Mouse (Mus musculus) heart, postnatal 25 days (tissue): Measurements from ENCODE around the gene Plxna4. TPM values are rescaled to one million over a fixed set of nuclear protein-coding genes. Genes with fewer than 3 reads are reported as not detected.

ENCODE experiments used
- DNase-seq: peaks from one replicate; pipeline ENCODE4 v3.0.0; 2022; ENCODE audit warnings: low spot score
- intact Hi-C: fragments of 180-260 bp; cut with DNase I; formaldehyde crosslinking; loops from one replicate; pipeline ENCODE4 v1.15.1; 2025
- total RNA-seq, 2 experiments: library from RNA; stranded (reverse); gene quantifications; 2 replicates each; pipeline ENCODE4 v1.2.3; 2021

The Plxna4 gene
- total RNA-seq, 2 experiments from 2014 or later: 12.7 to 14.1 TPM

DNA sequence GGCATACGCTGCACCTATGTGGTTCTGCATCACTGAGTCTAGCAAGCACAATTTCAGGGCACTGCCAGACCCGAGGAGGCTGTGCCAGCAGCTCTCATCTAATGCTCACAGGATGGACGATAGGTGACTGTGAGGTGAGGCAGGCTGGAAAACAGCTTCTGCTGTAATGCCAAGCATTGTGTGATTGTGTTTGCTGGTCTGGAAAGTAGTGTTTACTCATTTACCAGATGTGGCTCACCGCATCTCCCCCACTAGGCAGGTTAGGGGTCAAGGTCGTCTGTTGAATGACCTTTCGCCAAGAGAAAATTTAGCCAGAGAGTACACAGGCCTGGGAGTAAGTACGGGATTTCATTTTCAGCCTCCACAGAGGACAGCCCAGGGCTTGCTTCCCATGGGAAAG lies 377.9 kb downstream of the Plxna4 start:
- DNase-seq: no peak
- intact Hi-C loops: no loop called here

DNA sequence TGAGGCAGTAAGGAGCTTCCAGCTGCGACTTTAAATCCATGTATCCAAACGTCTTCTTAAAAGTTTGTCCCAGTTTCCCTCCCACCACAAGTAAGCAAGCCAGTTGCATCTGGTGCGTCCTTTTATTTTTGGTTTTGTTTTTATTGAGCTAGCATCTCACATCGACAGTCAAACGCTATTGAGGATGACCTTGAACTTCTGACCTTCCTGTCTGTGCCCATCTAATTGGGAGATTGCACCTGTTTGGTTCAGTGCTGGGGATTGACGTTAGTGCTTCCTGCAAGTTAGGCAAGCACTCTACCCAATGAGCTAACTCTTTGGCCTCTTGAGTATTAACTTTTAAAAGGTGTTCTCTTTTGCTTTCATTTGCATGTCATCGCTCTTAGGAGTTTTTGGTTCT lies 379.0 kb downstream of the Plxna4 start:
- DNase-seq: no peak
- intact Hi-C loops: no loop called here

DNA sequence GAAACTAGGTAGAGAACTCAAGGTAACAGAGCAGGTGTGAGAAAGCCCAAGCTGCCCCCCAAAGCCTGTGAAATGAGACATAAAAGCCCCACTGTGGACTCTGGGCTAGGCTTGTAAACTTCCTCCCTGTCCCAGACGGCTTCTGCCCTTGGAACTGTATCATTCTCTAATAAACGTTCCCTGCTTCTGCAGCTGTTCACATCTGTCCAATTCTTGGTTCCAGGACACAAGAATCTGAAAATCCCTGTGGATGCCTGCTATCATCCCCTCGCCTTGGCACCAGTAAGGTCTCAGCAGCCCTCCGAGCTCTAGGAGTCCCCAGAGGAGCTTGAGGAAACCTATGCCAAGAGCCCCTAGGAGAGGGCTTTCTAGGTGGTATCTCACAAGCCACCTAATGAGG lies 383.7 kb downstream of the Plxna4 start:
- intact Hi-C loops: no loop called here
- DNase-seq: no peak

DNA sequence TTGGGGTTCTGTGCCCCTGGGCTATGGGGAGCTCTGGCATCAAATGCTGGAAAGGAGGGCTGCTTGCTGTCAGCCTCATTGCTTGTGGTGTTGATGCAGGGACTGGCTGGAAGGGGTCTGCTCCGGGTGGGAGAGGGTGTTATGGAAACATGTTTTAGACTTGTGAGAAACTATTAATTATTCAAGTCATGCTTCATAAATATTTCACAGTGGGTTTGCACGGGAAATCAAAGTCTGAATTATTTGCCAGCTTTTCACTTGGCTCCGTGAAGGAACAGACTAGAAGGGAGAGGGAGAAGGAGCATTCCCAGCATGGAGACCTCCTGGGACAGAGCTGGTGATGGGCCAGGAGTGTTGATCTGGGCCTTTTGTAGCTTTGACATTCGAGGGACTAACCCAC lies 384.6 kb downstream of the Plxna4 start:
- DNase-seq: peak; percentile 16
- intact Hi-C loops: no loop called here

DNA sequence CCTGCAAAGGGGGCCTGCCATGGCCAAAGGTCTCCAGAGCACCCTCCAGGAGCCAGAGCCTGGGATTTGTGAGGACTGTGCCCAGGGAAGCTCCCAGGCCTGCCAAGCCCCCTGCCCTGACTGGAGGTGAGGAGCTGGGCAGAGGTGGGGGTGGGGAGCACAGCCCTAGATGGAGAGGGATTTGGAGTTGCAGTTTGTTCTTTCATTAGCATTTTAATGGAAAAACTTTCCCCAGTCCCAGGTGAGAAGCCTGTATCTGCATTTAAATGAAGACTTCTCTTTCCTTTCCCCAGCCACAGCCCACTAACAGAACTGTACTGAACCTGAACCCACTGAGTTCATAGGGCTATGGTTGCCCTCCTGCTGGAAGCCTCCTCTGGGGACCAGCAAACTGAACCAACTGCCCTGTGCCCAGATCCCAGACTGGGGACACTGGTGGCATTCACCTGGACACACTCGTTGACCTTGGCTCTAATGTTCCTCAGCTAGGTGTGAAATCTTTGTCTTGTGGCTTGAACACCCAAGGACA lies 385.3 kb downstream of the Plxna4 start:
- no peak for DNase-seq
- intact Hi-C loops: no loop called here

DNA sequence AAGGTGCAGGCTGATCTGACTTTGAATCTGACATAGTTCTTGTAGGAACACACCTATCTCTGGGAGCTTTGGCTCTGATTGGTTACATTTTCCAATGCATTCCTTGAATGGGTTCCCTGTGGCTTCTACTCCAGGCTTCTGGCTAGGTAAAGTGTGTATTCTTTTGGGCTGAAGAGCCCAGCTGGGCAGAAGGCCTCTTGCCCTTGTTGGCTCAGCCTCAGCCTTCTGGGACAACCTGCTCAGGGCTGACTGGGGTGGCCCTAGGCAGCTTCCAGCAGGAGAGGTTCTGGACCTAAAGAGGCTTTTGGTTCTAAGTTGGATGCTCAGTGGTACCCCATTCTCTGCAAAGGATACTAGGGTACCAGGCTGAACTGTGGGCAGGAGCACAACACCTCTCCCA lies 386.5 kb downstream of the Plxna4 start:
- intact Hi-C loops: no loop called here
- no peak for DNase-seq

DNA sequence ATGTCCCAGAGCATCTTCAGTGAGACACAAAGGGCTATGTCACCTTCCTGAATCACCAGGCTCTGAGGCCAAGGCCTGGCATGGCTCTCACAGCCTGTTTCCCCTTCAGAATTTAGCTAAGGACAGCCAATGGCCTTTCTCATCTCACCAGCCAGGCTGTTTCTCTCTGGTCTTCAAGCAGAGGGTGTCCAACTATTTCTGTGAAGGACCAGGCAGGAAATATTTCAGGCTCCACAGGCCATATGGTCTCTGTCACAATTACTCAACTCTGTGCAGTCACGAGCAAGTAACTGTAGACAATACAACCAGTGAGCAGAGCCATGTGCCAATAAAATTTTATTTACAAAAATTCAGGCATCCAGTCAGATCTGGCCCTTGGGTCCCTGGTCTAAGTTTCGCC lies 388.4 kb downstream of the Plxna4 start:
- intact Hi-C loops: loop anchor here (10.0 kb wide), 1 partner anchor 395 kb away; no protein-coding TSS in a partner anchor
- peak; percentile 14 for DNase-seq

DNA sequence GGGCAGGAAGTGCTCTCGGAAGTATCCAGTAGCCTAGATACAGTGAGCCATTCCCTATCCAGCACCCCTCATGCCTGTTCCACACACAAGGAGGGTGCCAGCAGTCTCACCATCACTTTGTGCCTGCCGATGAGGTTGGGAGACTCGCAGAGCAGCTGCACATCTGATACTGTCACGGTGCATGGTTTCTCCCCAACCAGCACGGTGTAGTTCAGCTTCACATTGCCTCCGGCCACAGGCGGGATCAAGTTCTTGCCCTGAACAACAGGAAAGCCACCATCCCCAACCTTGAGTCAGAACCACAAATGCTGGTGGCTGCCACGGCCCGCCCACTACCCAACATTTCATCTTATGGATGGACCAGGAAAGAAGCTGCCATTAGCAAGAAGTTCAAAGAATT lies 391.1 kb downstream of the Plxna4 start:
- intact Hi-C loops: loop anchor here (10.0 kb wide), 1 partner anchor 398 kb away; no protein-coding TSS in a partner anchor
- DNase-seq: no peak

DNA sequence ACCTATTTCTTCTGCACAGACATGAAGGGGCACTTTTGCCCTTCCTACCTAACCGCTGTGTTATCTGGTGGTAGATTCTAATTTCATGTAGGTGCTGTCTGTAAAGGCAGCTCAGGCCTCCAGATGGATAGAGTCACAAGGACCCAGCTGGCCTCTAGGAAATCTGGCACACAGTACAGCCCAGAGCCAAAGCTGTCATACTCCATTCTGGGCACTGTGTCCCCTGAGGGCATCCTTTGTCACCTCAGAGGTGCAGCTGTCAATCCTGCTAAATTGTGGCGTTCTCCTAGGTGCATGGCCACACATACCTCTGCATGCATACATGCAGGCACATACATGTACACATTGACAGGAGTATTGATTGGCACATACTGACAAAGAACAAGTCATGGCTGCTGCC lies 394.9 kb downstream of the Plxna4 start:
- intact Hi-C loops: loop anchor here (10.0 kb wide), 1 partner anchor 402 kb away; no protein-coding TSS in a partner anchor

DNA sequence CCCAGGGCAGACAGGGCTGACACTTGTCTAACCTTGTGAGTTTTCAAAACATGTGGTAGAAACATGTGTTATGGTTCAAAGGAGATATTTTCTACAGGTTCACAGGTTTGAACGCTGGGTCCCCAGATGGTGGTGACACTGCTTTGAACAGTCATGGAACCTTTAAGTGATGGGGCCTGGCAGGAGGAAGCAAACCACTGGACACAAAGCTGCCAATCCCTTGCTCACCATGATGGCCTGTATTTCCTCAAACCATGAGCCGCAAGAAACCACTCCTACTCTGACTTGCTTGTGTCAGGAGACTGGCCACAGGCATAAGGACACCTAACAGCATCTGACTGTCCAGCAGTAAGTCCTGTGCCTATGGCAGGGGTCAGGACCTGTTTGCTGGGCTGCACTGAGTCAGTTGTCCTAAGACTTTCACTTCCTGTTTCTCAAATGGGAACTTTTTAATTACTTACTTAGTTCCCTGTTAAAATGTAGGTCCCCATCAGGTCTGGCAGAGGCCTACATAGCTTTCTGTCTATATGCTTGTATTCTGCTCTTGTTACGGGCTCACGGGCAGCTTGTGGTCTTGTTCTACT lies 403.5 kb downstream of the Plxna4 start:
- intact Hi-C loops: no loop called here
- DNase-seq: no peak

More for the DNA sequence above, 394.9 kb downstream of the Plxna4 start:
- no peak for DNase-seq

DNA sequence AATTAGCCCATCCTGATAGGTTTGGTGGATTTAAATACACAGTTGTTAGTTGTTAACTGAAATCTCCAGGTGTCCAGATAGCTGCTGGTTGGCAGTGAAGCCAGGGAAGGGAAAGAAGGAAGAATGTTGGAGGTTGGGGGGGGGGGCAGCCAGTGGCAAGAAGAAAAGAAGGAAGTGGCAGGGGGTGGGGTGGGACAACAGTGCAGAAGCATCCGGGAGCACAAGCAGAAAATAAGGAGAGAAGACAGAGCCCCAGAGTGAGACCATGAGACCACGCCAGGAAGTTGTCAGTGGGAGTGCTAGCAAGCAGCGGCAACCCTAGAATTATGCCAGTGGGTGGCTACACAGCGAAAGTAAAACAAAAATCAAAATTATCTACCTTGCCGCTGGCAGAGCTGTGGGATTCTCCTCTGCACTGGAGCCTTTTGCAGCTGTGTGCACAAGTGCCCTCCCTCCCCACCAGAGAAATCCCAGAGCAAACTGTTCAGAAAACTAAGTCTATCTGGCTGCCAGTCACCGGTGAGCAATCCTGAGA lies 404.3 kb downstream of the Plxna4 start:
- intact Hi-C loops: no loop called here
- no peak for DNase-seq

DNA sequence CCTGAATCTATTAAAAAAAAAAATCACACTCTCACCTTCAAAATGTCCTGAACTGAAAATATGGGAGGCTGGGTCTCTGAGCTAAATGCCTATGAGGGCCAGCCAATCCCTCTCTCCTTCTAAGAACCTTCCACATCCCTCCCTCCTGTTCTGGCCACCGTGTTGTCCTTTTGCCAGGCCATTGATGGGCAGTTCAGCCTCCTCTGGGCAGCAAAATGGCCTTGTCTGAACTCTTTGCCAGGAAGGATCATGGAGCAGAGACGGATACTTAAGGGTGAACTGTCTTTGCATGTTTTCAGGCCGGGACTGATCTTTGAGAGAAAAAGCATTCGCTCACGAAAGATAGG lies 408.0 kb downstream of the Plxna4 start:
- intact Hi-C loops: no loop called here
- no peak for DNase-seq

DNA sequence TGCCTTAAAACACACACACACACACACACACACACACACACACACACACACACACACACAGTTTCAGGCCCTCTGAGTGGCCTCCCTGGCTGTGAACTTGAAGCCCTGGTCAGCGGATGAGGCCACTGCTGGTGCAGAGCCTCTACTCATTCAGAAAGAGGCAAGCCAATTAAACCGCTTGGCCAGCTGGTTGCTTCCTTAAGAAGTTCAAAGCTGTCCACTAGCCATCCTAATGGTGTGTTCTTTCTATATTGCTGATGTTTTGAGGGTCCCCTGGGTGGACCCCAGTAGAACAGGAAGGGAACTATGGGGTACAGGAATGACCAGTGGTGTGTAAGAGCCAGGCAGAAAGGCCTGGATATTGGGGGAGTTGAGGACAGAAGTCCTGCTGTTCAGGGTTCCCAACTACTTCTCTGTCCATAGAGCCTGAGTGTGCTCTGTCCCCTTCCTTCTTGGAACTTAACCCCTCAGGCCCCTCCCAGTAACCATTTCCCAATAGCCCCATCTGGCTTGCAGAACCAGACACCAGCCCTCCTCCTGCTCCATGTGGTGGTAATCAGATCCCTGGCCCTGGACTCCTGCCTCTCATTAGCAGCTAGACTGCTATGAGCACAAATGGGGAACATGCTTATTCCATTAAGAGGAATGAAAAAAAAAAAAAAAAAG lies 408.5 kb downstream of the Plxna4 start:
- intact Hi-C loops: no loop called here
- DNase-seq: peak; percentile 12

DNA sequence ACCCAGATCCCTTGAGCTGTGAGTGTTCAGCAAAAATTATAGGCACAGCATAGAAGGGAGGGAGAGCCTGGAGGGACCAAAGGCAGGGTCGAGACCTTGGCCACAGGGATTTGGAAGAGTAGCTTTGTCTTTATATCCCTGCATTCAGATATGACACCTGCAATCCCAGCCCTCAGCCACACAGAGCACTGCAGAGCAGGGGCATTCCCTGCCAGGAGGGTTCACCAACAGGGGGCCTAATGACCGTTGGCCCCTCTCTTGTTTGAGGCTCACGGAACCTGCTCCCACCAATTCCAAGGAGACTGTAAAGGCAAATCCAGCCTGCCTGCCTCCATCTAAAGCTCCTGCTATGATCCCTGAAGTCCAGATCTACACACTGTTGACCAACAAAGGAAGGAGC lies 410.1 kb downstream of the Plxna4 start:
- intact Hi-C loops: no loop called here

DNA sequence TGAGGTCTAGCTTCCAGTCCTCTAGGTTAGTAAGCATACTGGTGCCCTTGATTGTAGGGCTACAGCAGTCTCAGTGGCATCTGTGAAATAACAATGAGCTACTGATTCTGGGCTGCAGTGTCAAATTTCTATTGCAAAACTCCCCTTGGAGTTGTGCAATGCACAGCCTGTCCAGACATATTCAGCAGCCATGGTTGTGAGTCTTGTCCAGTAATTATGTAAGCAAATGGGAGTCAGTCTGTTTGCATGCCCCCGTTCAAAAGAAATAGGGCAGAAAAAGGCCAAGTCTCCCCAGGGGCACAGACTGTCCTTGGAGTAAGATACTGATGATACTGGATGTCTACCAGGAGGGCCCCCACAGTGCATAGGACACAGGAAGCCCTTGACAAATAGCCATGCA lies 420.3 kb downstream of the Plxna4 start:
- DNase-seq: peak; percentile 35
- intact Hi-C loops: no loop called here

More for the DNA sequence above, 410.1 kb downstream of the Plxna4 start:
- no peak for DNase-seq

DNA sequence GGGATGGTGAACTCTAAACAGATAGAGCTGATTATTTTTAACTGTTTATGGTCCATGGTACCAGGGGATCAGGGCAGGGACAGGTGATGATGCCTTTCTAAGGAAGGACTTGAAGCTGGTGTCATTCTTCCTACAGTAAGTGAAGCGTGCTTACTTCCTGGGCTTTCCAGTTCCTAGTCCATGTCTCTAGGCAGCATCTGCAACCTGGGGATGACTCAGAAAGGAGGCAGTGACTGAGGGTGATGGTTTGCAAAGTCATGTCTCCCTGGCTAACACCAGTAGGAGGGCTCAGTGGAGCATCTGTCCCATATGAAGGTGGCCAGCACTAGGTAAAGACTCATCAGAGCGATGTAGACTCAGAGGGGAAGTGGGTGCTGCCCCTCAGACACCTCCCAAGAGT lies 427.6 kb downstream of the Plxna4 start:
- no peak for DNase-seq
- intact Hi-C loops: no loop called here

DNA sequence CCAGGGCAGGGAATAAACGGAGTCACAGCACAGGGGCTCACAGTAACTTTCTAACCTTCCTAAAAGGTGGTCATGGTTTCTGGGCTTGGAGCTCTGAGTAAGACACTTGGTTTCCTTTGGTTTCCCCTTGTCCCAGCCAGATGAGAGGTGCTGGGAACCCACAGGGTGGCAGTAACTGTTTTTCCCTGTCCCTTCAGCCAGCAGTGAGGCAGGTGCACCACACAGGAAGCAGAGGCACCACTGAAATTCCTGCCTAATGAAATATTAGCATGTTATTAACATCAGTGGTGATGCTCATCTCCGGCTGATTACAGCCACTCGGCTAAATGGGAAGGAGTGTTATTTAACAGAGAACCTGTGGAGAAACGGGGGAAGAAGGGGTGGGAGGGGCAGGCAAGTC lies 428.1 kb downstream of the Plxna4 start:
- intact Hi-C loops: no loop called here
- DNase-seq: no peak

DNA sequence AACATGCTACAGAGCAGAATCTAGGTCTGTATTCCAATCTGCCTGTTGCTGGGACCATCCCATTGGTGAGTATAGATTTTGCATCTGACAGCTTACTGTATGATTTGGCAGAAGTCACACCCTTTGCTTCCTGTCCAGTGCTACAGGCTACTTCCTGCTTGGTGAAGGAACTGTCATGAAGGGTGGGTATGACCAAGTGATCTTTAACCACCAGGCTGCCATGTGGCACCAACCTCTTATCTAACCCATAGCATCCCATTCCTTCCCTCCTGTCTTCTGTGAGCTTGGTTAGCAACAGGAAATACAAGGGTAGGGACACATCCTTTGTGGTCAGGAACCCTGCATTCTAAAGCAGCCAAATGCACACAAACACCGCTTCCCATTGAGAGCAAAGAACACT lies 429.6 kb downstream of the Plxna4 start:
- DNase-seq: no peak
- intact Hi-C loops: no loop called here

DNA sequence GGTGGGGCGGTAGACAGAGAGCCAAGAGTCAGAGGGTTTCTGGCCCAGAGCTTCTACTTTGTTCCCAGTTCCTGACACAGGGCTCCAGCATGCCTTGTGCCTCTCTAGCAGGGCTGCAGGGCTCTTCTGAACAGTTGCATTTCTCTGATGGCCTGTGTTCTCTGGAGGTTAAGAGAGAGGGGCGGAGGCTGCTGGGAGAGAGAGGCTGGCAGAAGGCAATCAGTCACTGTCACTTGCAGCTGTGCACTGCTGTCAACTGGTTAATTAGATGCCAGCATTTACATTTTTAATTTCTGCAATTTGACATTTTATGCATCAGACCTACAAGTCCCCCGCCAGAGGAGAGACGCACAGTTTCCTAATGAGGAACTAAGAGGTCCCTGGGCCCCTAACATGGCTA lies 434.8 kb downstream of the Plxna4 start:
- intact Hi-C loops: no loop called here
- DNase-seq: no peak

DNA sequence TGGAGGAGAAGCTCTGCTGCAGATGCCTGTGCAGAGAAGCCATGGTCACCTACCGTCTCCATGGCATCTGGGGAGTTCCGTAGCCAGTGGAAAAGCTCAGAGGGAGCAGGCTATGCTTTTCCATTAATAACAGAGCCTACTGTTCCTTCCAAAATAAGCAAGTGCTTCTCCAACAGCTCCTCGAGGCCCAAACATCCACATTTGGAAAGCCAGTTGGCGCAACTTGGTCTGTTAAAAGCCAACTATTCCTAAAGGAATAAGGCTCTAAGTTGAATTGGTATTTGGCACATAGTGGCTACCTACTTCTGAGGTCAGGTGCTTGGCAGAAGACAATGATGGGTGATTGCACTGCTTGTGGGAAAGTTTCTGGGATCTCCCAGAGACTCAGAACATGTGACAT lies 437.2 kb downstream of the Plxna4 start:
- intact Hi-C loops: no loop called here
- no peak for DNase-seq

DNA sequence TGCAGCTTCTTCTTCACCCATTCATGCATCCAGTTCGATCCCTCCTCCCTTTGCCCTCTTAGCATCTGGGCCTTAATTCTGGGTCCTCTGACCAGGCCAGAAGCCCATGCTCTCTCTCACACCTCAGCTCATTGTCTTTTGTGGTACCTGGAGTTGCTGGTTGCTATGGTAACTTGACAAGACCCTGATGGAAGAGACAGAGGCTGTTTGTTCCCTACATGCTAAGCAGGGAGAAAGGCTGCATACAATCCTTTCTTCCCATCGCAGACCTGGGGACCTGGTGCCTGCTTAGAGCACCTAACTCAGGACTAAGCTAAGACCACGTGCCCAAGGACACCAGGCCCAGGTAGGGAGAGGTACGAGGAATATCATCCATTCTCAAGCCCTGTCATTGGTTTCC lies 443.2 kb downstream of the Plxna4 start:
- intact Hi-C loops: no loop called here
- DNase-seq: no peak

DNA sequence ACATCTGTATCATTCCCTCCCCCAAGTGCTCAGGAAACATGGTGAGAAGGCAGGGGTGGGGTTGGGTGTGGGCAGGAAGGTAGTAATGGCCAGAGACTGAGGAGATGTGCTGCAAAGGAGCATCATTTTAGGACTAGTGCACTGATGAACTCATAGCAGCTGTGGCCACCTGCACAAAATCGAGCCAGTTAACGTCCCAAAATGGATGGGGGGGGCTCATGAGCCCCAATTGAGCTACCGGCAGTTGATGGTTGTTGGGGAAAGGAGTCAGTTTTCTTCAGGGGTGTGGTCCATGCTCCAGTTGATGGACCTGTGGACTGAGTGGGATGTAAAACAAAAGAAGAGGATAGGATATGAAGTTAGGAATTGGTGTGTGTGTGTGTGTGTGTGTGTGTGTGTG lies 448.5 kb downstream of the Plxna4 start:
- DNase-seq: no peak
- intact Hi-C loops: no loop called here
